Mouse (Mus musculus) spleen, postnatal 4 days (tissue): ENCODE data around the gene Tbc1d9.

Experiments used
- DNase-seq, 2 experiments: peaks; one replicate each; pipeline ENCODE4 v3.0.0; 2022; ENCODE audit warnings: low spot score in 2 of 2

Gene Tbc1d9

GRCm38 (mm10) chr8:83165235-83165930, at the start of gene Tbc1d9:
Gene Tbc1d9 (plus strand): TSS chr8:83165352.
- DNase-seq, result peak; percentile 19 to 67

- DNase-seq, result no peak
Measured at GRCm38 (mm10) chr8:83135086-83135485, 30.1 kb upstream of the Tbc1d9 start.

- DNase-seq, result no peak
Measured at GRCm38 (mm10) chr8:83140068-83140467, 25.1 kb upstream of the Tbc1d9 start.

GRCm38 (mm10) chr8:83140701-83141111, 24.4 kb upstream of the Tbc1d9 start:
- DNase-seq, result peak in 1 of 2 experiments; percentile 23

GRCm38 (mm10) chr8:83141358-83141757, 23.8 kb upstream of the Tbc1d9 start:
- no peak for DNase-seq

- DNase-seq, result no peak
Measured at GRCm38 (mm10) chr8:83144601-83145000, 20.6 kb upstream of the Tbc1d9 start.

- no peak for DNase-seq
Measured at GRCm38 (mm10) chr8:83145421-83145820, 19.7 kb upstream of the Tbc1d9 start.

GRCm38 (mm10) chr8:83149124-83149523, 16.0 kb upstream of the Tbc1d9 start:
- no peak for DNase-seq

- DNase-seq, result no peak
Measured at GRCm38 (mm10) chr8:83152055-83152454, 13.1 kb upstream of the Tbc1d9 start.

GRCm38 (mm10) chr8:83152470-83152869, 12.7 kb upstream of the Tbc1d9 start:
- DNase-seq, result no peak

GRCm38 (mm10) chr8:83155110-83155509, 10.0 kb upstream of the Tbc1d9 start:
- DNase-seq, result no peak

GRCm38 (mm10) chr8:83158971-83159370, 6.2 kb upstream of the Tbc1d9 start:
- no peak for DNase-seq

- no peak for DNase-seq
Measured at GRCm38 (mm10) chr8:83159615-83160014, 5.5 kb upstream of the Tbc1d9 start.

GRCm38 (mm10) chr8:83160613-83161012, 4.5 kb upstream of the Tbc1d9 start:
- no peak for DNase-seq

- DNase-seq, result peak in 1 of 2 experiments; percentile 62
Measured at GRCm38 (mm10) chr8:83165931-83166867, 1.0 kb downstream of the Tbc1d9 start, which contains the start of gene Gm10645. Gene Gm10645 (minus strand): TSS chr8:83166170.

- DNase-seq, result no peak
Measured at GRCm38 (mm10) chr8:83167932-83168331, 2.8 kb downstream of the Tbc1d9 start.

GRCm38 (mm10) chr8:83169127-83169526, 4.0 kb downstream of the Tbc1d9 start:
- DNase-seq, result no peak

GRCm38 (mm10) chr8:83169709-83170108, 4.6 kb downstream of the Tbc1d9 start:
- no peak for DNase-seq

GRCm38 (mm10) chr8:83170894-83171293, 5.7 kb downstream of the Tbc1d9 start:
- no peak for DNase-seq

- DNase-seq, result no peak
Measured at GRCm38 (mm10) chr8:83175680-83176079, 10.5 kb downstream of the Tbc1d9 start.

- DNase-seq, result no peak
Measured at GRCm38 (mm10) chr8:83176785-83177184, 11.6 kb downstream of the Tbc1d9 start.

GRCm38 (mm10) chr8:83177317-83178195, 12.4 kb downstream of the Tbc1d9 start:
- DNase-seq, result no peak
